Mouse (Mus musculus): ENCODE data around the gene Zbtb33. TPM values are rescaled to one million over a fixed set of nuclear protein-coding genes. Genes with fewer than 3 reads are reported as not detected.

Zbtb33 gene
- total and polyA plus RNA-seq, 3 experiments, result 1.9 to 37.7 (median 24.7) TPM

Small RNAs within 50 kb of the gene (microRNA-seq; reads per million reads assigned to microRNA genes)
- gene Mir3110, result 0 reads per million in 2 experiments

Other genes with a start within 250 kb of the Zbtb33 start
- not detected for gene Btg1-ps1, start 171.0 kb upstream of the Zbtb33 start, total RNA-seq (2021)
- not detected in 2 replicates for gene Btg1-ps1, start 171.0 kb upstream of the Zbtb33 start, polyA plus RNA-seq (2012; rRNA removed)
- gene Btg1-ps2, start 146.7 kb upstream of the Zbtb33 start, total RNA-seq (2021), result not detected
- 0.51 TPM in 1 of 2 replicates, not detected in the other for gene Btg1-ps2, start 146.7 kb upstream of the Zbtb33 start, polyA plus RNA-seq (2012; rRNA removed)
- not detected for gene Rhox10, start 123.3 kb upstream of the Zbtb33 start, total RNA-seq (2021)
- not detected in 2 replicates for gene Rhox10, start 123.3 kb upstream of the Zbtb33 start, polyA plus RNA-seq (2012; rRNA removed)
- gene Rhox11, start 104.7 kb upstream of the Zbtb33 start, total RNA-seq (2021), result not detected
- not detected in 2 replicates for gene Rhox11, start 104.7 kb upstream of the Zbtb33 start, polyA plus RNA-seq (2012; rRNA removed)
- not detected for gene Rhox12, start 78.9 kb upstream of the Zbtb33 start, total RNA-seq (2021)
- not detected in 2 replicates for gene Rhox12, start 78.9 kb upstream of the Zbtb33 start, polyA plus RNA-seq (2012; rRNA removed)
- gene Rhox13, start 68.6 kb upstream of the Zbtb33 start, total RNA-seq (2021), result not detected
- gene Rhox13, start 68.6 kb upstream of the Zbtb33 start, polyA plus RNA-seq (2012; rRNA removed), result not detected in 2 replicates
- gene Tmem255a, start 62.6 kb downstream of the Zbtb33 start, total RNA-seq (2021), result 10 to 100 TPM; 22.3 to 32.6 TPM
- 9.1 and 16.4 TPM in 2 replicates for gene Tmem255a, start 62.6 kb downstream of the Zbtb33 start, polyA plus RNA-seq (2012; rRNA removed)
- not detected for gene Atp1b4, start 126.4 kb downstream of the Zbtb33 start, total RNA-seq (2021)
- not detected in 2 replicates for gene Atp1b4, start 126.4 kb downstream of the Zbtb33 start, polyA plus RNA-seq (2012; rRNA removed)